ENCODE assay signal across 12 mouse cellular contexts in the genomic region with DNA sequence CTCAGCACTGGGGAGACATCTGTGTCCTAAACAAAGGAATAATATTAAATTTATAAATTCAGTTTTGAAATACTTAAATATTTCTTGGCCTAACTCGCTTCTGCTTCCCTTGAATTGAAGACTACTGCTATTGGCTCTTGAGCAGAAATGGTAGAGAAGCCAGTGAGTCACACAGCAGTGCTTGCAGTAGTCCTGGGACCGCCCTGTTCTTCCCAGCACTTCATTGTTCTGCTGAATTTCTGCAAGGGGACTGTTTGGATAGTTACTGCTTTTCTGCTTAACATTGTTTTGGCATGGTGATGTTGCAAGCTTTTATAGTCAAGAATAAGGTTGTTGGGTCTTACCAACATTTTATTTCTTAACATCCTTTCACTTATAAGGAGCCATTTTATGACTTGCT.
"Had no signal": no experiment of that assay in that cellular context is flagged by ENCODE, and none has a peak within 500 bp of the region (broad histone marks: within the 10 kb centered on the region; RNA-seq: fewer than 3 reads in every experiment).

No protein-coding gene starts in this region.

- DNase-seq: kidney, adult 18-20 months; kidney, adult 9 months; kidney, postnatal 14 days; kidney, postnatal 4 days; layer of hippocampus, postnatal 36 days; liver, embryonic 13.5 days; lung, adult 2 months; midbrain, embryonic 14.5 days; thymus, adult 18-20 months; thymus, postnatal 36 days had no signal

- H3K9ac ChIP-seq: liver, embryonic 13.5 days had no signal

- H3K4me1 ChIP-seq: liver, embryonic 13.5 days had no signal

- H3K9me3 ChIP-seq: liver, embryonic 13.5 days had no signal

- H3K27ac ChIP-seq: left cerebral cortex, adult 2 months; liver, embryonic 13.5 days had no signal

- H3K4me3 ChIP-seq: left cerebral cortex, adult 2 months; liver, embryonic 13.5 days had no signal

- H3K4me2 ChIP-seq: liver, embryonic 13.5 days; midbrain, embryonic 11.5 days had no signal

- H3K27me3 ChIP-seq: liver, embryonic 13.5 days had no signal
